Mouse (Mus musculus) CH12F3 (cell line): ENCODE results near the gene Tmsb10.

ENCODE experiments used
- in situ Hi-C: fragments of 300-500 bp; cut with MboI; formaldehyde crosslinking; loops from 2 replicates; pipeline ENCODE4 v1.14.3; 2020; ENCODE audit warnings: low sequenced_read_pairs

Tmsb10 gene

DNA sequence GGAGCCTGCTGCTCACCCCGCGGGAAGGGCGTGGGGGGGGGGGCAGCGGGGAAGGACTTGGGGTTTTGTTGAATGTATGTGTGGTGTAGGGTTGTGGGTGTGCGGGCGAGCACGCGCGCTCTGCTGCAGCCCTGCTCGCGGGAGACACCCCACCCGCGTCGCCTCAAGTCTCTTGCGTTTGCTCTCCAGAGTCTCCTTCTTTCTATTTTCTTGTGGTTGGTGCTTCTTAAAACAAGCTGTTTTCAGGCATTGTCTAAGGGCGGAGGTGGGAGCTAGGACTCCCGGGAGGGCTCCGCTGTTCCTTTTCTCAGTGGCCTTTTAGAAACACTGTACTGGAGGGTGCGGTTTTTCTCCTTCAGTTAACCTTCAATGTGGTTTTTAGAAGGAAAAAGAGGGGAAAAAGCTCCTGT is at the start of gene Tmsb10:
TSS of gene Tmsb10 (minus strand) at position 87 of the 410 bp plus-strand sequence.
- in situ Hi-C loops, result no loop called here

DNA sequence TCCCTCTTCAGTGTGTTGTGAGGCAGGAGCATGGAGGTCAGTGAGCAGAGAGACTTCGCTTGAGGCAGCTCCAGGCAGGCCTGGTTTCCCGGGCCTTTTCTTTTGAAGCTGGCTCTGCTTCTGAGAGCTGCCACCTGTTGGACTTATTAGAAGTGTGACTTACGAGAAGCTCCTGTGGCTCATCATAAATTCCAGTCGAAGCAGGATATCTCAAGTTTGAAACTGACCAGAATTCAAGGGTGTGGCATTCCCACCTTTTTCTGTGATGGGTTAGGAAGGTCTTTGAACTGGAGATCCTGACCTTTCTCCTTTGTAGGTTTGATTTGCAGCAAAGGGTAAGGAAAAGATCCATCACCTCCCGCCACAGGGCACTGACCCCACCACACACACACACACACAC is 45.1 kb upstream of the Tmsb10 start:
- in situ Hi-C loops, result no loop called here

DNA sequence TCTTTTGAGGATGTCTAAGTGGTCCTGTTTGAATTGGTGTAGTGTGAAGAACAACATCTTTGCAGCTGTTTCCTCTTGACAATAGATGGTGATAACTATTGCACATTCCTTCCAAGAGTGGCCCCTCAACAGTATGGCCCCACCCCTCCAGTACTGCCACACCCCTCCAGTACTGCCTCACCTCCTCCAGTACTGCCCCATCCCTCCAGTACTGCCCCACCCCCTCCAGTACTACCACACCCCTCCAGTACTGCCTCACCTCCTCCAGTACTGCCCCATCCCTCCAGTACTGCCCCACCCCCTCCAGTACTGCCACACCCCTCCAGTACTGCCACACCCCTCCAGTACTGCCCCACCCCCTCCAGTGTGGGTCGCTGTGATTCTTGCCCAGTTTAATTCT is 43.8 kb upstream of the Tmsb10 start:
- in situ Hi-C loops, result no loop called here

DNA sequence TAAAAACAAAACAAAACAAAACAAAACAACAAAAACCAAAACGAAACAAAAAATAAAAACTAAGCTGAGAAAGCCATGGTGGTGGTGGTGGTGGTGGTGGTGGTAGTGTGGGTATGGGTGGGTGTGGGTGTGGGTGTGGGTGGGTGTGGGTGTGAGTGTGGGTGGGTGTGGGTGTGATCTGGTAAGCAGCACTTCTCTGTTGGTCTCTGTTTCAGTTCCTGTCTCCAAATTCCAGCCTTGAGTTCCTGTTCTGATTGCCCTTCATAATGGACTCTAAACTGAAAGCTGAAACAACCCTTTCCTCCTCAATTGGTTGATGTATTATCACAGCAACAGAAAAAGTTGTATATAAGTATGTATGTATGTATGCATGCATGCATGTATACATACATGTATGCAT is 40.3 kb upstream of the Tmsb10 start:
- in situ Hi-C loops, result no loop called here

DNA sequence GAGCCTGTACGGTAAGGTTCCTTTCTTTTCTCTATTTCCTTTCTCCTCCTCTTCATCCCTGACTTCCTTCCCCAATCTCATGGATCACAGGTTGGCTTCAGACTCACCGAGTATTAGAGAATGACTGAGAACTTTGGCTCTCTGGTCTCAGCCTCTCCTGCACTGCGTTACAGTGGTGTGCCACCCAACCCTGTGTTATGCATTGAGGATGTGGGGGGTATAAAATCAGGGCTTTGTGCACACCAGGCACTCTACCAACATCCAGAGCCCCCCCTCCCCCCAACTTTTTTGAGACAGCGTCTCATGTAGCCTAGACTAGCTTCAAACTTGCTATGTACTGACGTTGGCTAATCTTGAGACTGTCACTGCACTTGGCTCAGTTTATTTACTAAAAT is 35.1 kb upstream of the Tmsb10 start:
- in situ Hi-C loops, result no loop called here

DNA sequence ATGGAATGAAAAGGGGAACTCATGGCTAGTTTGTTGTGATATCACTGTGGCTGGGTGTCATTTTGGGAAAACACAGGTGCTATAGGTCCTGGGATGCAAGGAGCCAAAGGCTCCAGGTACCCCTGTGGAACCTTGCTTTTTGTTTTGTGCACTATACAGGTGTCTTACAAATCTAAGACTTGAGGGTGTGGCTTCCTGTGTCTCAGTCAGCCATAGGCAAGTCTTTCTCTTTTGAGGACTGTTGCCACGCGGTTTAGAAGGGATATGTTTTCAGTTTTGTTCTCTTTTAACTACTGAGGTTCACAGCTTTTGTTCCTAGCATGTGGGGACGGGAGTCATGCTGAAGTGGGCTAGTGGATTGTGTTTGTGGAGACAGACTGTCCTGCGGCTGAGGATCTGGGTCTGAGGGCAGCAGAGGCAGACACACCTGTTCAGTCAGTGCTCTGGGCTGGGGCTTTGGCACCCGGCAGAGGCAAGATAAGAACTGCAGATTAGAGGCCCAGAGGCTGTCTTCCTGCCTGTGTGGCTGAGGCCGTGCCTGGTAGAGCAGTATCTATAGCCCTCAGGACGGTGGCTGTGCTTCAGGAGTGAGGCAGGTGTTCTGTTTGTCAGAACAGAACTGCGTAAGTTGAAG is 34.6 kb upstream of the Tmsb10 start:
- in situ Hi-C loops, result no loop called here

DNA sequence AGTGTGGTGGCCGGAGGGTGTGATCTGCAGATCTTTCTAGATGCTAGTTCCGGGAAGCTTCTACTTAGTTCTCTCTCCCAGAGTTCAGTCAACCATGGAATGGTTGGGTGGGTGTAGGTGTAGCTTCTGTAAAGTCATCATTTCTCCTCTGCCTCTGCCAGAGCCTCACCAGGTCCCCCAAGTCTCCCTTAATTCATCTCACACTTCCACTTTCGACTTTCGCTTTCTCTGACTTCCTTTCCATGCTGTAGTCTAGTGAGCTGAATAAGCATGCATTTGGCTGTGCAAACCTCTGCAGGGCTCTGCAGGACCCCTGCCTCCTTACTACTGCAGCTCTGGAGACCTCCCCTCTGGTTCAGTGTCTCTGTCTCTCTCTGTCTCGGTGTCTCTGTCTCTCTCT is 31.7 kb upstream of the Tmsb10 start:
- in situ Hi-C loops, result no loop called here

DNA sequence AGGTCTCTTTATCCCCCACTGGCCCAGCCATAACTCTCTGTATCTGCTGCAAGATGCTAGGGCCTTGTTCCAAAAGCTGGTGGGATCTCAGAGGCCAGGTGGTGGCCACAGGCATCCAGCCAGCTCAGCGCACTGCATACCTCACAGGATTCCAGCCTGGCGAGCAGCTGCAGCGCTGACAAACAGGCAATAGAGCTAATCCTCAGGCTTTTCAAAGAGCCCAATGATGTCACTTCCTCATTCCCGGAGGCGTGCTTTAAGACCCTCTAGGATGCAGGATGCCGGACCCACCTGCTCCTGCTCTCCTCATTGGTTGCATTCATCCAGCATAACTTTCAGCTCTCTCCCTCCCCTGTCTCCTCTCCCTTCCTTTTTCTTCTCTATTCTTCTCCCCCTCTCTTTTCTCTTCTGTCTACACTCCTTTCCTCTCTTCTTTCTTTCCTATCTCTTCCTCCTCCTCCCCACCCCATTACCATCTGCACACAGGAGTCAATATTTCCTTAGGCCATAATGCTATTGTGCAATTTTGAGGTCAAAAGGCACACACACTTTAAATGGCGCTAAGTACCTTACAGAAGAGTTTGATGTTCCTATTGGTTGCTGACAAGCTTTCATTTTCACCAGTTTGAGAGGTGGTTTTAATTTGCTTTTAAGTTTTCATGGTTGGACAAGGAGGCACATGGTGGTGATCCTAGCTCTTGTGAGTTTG is 30.6 kb upstream of the Tmsb10 start:
- in situ Hi-C loops, result no loop called here

DNA sequence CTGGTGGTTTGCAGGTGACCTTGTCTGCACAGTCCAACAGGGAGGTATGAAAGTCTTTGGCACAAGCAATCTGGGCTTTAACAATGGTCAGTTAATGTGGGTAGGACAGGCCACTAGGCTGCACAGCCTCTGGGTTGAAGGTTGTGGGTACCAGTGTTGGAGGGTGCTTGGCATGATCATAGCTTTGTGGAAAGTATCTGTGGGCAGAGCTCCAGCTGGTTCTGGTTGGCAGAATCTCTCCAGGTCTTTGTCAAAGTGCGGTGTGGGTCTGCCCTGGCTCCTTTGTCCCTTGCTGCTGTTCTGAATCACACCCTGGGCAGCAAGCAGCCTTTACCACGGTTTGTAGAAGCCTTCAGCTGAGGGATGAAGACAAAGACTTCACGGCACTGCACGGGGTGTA is 24.0 kb upstream of the Tmsb10 start:
- in situ Hi-C loops, result no loop called here

DNA sequence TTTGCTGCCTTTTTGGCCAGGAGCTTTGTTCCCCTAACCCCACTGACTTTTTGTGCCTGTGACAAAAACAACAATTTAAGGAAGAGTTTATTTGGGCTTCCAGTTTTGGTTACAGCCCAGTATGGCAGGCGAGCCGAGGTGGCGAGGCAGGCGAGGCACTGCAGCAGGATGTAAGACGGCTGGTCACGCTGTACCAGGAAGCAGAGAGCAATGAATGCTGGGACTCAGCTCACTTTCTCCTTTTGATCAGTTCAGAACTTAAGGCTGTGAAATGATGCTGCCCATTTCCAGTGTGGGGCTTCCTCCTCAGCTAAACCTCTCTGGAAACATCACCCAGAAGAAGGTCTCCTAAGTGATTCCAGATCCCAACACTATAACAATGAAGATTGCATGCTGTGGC is 23.3 kb upstream of the Tmsb10 start:
- in situ Hi-C loops, result no loop called here

DNA sequence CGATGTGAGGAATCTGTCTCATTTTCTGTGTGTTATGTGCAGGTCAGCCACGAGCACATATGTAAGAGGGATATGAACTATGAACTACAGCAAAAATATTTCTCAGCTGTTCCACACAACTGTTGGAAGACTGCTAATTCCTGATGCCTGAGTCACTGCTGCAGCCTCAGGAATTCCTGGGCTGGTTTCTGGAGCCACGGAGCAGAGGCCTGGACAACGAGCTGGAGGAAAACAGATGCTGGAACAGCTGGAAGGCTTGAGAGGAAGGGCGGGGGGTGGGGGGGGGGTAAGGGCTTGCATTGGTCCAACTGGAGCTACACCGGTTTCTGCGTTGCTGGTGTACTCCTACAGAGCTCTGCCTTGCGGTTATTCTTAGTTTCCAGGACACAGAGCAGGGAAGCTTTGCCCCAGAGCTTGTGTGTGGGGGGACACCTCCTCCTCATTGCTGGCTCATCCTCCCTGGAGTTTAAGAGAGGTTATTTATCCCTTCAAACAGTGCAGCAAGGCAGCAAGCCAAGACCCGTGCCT is 22.6 kb upstream of the Tmsb10 start:
- in situ Hi-C loops, result no loop called here

DNA sequence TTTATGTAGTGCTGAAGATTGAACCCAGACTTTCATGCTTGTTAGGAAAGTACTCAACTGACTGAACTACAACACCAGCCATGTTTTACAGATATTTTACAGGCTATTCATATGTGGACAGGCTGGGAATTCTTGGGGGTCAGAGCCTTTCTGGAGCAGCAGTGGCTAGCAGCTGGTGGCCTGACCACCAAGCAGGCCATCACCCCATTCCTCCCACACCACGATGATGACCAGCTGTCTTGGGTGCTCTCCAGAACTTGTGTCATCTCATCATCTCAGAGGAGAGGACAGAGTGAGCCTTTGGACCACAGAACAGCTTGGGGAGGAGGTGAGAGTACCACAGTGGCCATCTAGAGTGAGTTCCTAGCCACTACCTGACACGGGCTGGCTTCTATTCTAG is 18.3 kb upstream of the Tmsb10 start:
- in situ Hi-C loops, result no loop called here

DNA sequence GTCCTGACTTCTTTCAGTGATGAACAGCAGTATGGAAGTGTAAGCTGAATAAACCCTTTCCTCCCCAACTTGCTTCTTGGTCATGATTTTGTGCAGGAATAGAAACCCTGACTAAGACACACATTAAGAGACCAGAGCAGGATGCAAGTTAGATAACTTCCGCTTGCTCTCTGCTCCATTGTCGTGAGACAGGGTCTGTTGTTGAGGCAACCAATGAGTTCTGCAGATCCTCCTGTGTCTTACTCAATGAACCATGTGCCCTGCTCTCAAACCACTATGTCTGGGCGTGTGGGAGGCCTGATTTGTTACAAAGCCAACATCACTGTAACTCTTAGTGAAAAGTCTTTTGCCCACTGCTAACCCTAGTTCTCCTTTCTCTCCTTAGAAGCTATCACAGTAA is 12.5 kb upstream of the Tmsb10 start:
- in situ Hi-C loops, result no loop called here

DNA sequence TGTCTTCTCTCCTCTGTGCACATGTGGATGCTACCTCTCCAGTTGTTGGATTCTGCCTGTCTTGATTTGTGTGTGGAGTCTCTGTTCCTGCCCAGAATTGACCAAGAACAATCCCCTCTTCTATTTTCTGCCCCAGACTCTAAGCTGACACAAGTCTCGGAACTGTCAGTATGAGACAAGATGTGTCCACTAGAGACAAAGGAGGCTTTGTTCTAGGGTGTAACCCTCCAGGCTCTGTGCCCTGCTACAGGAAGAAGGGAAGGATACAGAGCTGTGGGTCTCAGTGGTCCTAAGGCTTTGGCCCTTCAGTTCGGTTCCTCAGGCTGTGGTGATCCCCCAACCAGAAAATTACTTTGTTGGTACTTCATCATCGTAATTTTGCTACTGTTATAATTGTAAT is 11.2 kb upstream of the Tmsb10 start:
- in situ Hi-C loops, result no loop called here

DNA sequence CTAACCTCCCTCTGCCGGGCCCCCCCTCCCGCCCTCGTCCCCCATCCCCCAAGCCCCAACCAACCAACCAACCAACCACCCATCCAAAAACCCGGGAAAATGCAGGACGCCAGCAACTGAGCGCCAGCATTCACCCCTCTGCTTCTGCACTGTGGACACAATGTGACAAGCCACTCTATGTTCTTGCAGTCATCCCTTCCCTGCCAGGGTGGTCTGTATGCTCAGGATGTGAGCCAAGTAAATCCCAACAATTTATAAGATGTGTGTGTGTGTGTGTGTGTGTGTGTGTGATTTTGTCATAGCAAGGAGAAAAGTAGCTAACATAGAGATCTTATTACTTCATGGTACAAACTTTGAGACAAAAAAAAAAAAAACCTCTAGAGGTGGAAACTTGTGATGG is 6.7 kb upstream of the Tmsb10 start:
- in situ Hi-C loops, result no loop called here

DNA sequence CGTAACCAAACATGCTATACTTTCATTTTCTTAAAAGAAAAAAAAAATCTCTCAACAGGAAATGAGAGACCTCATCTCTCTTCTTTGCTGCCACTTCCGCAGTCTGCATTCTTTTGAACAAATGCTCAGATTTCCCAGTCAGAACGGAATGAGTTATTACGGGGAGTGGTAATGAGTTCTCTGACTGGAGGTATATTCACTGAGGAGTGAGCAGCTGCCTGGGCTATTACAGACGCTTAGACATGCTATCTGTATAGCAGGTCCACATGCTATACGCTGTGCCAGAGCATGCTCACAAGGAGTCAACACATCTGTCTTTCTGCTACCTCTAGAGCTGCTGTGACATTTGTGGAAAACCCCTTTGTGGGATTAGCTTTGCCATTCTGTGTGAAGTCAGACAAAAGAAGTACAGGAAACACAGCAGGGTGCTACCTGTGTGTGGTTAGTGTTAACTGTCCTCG is 3.8 kb upstream of the Tmsb10 start:
- in situ Hi-C loops, result no loop called here

DNA sequence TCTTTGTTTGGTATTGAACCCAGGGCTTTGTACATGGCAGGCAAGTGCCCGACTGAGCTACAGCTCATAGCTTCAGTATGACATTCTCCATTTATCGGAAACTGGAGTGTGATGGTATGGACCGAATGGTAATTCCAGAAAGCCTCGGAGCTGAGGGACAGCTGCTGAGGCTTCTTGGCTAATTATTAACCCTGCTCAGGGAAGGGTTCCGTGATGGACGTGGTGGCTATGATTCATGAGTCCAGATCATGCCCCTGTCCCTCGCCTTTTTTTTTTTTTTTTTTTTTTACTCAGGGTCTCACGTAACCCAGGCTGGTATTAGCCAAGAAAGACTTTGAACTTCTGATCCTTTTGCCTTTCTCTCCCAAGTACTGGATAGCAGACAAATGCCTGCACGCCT is 3.1 kb upstream of the Tmsb10 start:
- in situ Hi-C loops, result no loop called here

DNA sequence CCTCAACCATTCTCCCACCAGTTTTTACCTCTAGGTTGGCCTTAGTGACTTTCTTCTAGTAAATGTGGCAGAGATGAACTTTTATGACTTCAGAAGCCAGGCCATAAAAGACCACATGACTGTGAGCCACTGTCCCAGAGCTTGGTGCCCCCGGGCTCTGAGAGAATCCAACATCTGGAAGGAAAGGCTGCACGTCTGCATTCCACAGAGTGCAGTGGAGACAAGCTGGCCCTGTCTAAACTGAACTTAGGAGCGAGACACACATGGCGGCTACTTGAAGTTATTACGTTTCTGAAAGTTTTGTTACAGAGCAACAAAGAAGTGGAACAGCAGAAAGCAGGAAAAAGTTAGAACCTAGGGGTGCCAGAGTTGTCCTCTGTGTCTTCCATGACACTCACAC is 2.1 kb upstream of the Tmsb10 start:
- in situ Hi-C loops, result no loop called here

DNA sequence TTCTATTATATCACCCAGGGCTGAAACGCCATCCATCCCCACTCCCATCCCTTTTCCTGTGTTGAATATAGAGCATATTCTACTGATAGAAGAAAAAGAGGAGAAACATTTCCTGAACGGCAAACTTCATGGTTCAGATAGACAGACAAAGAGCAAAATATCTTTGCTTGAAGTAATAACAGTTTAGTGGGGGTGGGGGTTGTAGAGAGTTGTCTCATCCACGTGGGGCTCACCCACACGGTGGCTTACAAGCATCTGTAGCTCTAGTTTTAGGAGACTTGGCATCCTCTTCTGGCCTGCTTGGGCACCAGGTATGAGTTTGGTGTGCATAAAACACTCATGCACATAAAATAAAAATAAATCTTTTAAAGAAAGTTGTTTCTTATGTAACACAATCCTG is 627 bp upstream of the Tmsb10 start:
- in situ Hi-C loops, result no loop called here

DNA sequence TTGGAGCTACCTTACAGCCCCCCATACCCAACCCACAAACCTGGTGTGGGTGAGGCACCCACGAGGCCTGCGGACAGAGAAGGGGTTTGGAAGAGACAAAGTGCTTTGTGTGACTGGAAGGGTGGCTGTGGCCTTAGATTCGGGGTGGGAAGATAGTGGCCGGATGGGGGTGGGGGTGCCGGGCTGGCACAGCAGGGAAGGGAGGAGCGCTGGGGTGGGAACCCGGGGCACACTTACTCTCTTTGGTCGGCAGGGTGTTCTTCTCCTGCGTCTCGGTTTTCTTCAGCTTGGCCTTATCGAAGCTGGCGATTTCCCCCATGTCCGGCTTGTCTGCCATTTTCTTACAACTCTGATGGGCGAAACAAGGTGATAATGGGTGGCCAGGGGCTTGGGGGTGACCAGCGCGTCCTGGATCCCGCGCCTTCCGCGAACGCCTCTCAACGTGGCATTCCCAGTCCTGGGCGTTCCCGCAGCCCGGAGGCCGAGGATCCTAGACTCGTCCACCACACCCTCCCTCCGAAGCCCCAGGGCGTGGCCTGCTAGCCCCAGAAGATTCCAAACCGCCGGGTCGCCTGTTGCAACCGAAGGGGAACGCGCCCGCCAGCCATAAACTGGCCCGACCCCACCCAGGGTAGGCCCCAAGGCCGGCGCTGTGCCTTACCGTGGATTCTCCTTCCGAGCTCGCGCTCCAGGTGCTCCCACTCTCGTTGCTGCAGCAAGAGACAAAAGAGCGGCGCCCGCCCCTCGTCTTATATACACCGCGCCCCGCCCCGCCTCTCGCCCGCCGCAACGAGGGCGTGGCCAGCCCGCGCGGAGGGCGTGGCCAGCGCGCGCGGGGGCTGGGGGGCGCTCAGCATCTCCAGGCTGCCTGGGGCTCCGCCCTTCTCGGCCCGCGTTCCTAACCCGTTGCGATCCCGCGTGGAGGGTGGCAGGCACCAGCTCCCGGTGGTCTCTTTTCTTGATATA is 589 bp downstream of the Tmsb10 start:
- in situ Hi-C loops, result no loop called here

DNA sequence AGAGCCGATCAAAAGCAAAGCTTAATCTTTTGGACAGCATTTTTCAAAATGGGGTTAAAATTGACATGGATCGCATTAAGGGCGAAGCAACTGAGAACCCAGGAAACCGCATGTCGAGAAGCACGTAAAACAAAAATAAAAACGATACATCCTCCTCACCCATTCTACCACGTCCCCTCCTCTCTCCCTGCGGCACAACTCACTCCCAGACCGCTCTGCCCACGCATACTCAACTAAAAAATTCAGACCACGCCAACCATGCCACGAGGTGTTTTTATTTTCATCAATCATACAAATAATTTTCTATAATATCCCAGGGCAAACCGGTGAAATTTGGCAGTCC is 1.5 kb downstream of the Tmsb10 start:
- in situ Hi-C loops, result no loop called here
